Mouse (Mus musculus) heart, adult 2 months (tissue): ENCODE measurements around the gene Pitx2. TPM values are rescaled to one million over a fixed set of nuclear protein-coding genes. Genes with fewer than 3 reads are reported as not detected.

ENCODE experiments used
- DNase-seq, 2 experiments: peaks; one replicate each; pipeline ENCODE4 v3.0.0; 2021
- H3K27ac ChIP-seq: fragments of 200-600 bp; 2 replicates; pipeline ENCODE4 v1.8.1; 2022
- H3K27me3 ChIP-seq: fragments of 200-500 bp; 2 replicates; pipeline ENCODE4 v1.6.1; 2012; ENCODE audit warnings: mild to moderate bottlenecking, low read length, inconsistent platforms, mixed read lengths; ENCODE audit not compliant: control insufficient read depth, insufficient read depth
- H3K36me3 ChIP-seq: fragments of 200-500 bp; 2 replicates; pipeline ENCODE4 v1.6.1; 2012; ENCODE audit warnings: low read length, inconsistent platforms; ENCODE audit not compliant: control insufficient read depth, insufficient read depth
- H3K4me1 ChIP-seq: fragments of 200-500 bp; 2 replicates; pipeline ENCODE4 v1.6.1; 2011; ENCODE audit warnings: low read length; ENCODE audit not compliant: control insufficient read depth, insufficient read depth
- H3K4me3 ChIP-seq: fragments of 200-600 bp; 2 replicates; pipeline ENCODE4 v1.8.1; 2022
- H3K79me2 ChIP-seq: fragments of 200-500 bp; replicated peaks from 2 replicates; pipeline ENCODE4 v1.6.1; 2012; ENCODE audit warnings: mild to moderate bottlenecking, inconsistent platforms, low read length, moderate library complexity, mixed read lengths; ENCODE audit not compliant: control insufficient read depth, insufficient read depth
- H3K9ac ChIP-seq: fragments of 200-500 bp; 2 replicates; pipeline ENCODE4 v1.6.1; 2012; ENCODE audit warnings: low read depth, mild to moderate bottlenecking, control low read depth, inconsistent platforms, low read length, mixed read lengths
- CTCF ChIP-seq: fragments of 200-600 bp; IDR thresholded peaks from 2 replicates; pipeline ENCODE4 v1.8.1; 2022; ENCODE audit warnings: antibody characterized with exemption, mild to moderate bottlenecking, moderate library complexity
- EP300 ChIP-seq: fragments of 200-500 bp; IDR thresholded peaks from 2 replicates; pipeline ENCODE4 v1.6.1; 2011; ENCODE audit warnings: low read depth, low read length, control low read depth; ENCODE audit not compliant: insufficient read depth
- POLR2A ChIP-seq: fragments of 200-500 bp; IDR thresholded peaks from 2 replicates; pipeline ENCODE4 v1.6.1; 2011; ENCODE audit warnings: mild to moderate bottlenecking, low read depth, low read length, control low read depth; ENCODE audit not compliant: insufficient read depth
- WGBS: fragments of 180-500 bp; shearing (Covaris S2); methylation state at CpG from one replicate; pipeline ENCODE4 v1.1.7; 2018; 5-methylcytosine and 5-hydroxymethylcytosine counted together
- intact Hi-C: fragments of 180-260 bp; cut with DNase I; formaldehyde crosslinking; loops from one replicate; pipeline ENCODE4 v1.15.1; 2025
- long read RNA-seq: library from polyadenylated mRNA; stranded (forward); transcript quantifications from one replicate; pipeline ENCODE4 v2.0.0, GENCODE M21; 2021
- polyA plus RNA-seq: library from polyadenylated mRNA; depleted of rRNA; stranded (reverse); fragments of >200 nt; gene quantifications from 2 replicates; pipeline ENCODE4 v1.2.3, GENCODE M21; 2012; rRNA removed
- total RNA-seq, 2 experiments: library from RNA; stranded (reverse); gene quantifications; 2 replicates each; pipeline ENCODE4 v1.2.3; 2021

Pitx2 gene
- total RNA-seq (under 1 TPM; 0.30 to 0.76 TPM), polyA plus RNA-seq (1.8 and 2.7 TPM in 2 replicates)
- long read RNA-seq = 0 reads

DNA sequence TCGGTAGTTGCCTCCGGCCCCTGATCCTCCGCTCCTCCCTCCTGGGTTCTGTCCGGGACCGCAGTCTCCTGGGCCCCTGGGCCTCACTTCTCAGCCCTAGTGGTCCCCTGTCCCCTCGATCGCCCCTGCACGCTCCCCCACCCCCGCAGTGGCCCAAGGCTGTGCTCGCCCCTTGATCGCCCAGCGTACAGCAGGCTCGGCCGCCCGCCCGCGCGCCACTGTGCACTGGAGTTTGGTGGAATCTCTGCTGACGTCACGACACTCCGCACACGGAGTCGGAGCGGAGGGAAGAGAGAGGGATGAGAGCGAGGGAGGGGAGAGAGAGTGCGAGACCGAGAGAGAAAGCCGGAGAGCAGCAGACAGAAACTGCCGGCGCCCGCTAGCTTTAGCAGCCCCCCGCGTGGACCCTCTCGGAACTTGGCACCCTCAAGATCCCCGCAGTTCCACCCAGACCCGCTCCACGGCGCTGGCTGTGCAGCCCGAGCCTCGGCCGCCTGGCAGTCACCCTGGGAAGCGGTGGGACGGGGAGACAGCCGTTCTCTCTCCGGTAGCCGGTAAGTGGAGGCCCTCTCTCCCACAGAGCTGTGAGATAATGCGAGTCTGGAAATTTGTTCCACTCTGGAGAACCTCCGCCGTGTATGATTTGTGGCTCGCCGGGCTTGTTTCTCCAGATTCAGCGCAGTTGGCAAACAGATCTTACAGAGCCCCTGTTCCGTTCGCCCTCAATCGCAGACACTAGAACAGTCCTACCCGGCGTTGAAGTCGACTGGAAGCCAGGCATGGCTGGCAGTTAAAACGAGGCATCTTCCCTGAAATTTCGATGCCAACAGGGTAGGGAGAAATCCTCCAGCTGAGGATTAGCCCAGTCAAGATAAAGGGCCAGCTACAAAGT, at the start of gene Pitx2:
Pitx2 (plus strand) TSS at position 270 of the 892 bp plus-strand sequence.
- TF ChIP-seq CTCF = no peak
- no peak for TF ChIP-seq EP300
- Histone ChIP-seq H3K4me1 (no peaks in the 10 kb centered on the region), H3K36me3 (no peaks in the 10 kb centered on the region), H3K27me3 (peaks cover 34% of the 10 kb centered on the region), H3K27ac (no peak within 1 kb of the TSS), H3K9ac (no peak within 1 kb of the TSS), H3K79me2 (no peaks in the 10 kb centered on the region), H3K4me3 (no peak within 1 kb of the TSS; the same call in 1 of the 2 replicates)
- peak in 1 of 2 experiments; percentile 34 for DNase-seq
- 2% methylated on average over 60 of the region's 60 CpGs for WGBS
- intact Hi-C loops = no loop called here

DNA sequence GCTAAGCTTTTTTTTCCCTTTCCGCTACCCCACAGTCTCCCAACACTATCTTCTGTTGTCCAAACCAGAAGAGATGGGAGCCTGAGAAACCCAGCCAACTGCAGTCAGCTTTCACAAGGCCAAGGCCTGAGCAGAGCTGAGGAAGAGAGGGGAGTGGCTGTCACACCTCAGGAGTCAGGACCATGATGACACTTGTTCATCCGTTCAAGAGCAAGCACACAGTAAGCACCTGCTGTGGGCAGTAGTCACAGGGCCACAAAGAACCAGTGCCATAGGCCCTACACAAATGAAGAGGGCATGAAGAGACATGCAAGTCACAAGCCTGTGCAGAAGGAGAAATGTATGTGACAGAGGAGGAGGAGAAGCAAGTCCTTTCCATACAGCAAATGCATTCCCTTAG, 49.7 kb upstream of the Pitx2 start:
- Histone ChIP-seq H3K27ac (no peak overlapping the region), H3K4me3 (no peak overlapping the region), H3K27me3 (no peaks in the 10 kb centered on the region), H3K9ac (no peak overlapping the region), H3K36me3 (no peaks in the 10 kb centered on the region), H3K4me1 (no peaks in the 10 kb centered on the region), H3K79me2 (no peaks in the 10 kb centered on the region)
- WGBS = 83% methylated on average over 2 of the region's 2 CpGs
- TF ChIP-seq EP300 (no peak), POLR2A (no peak), CTCF (no peak)
- intact Hi-C loops = no loop called here
- no peak for DNase-seq

DNA sequence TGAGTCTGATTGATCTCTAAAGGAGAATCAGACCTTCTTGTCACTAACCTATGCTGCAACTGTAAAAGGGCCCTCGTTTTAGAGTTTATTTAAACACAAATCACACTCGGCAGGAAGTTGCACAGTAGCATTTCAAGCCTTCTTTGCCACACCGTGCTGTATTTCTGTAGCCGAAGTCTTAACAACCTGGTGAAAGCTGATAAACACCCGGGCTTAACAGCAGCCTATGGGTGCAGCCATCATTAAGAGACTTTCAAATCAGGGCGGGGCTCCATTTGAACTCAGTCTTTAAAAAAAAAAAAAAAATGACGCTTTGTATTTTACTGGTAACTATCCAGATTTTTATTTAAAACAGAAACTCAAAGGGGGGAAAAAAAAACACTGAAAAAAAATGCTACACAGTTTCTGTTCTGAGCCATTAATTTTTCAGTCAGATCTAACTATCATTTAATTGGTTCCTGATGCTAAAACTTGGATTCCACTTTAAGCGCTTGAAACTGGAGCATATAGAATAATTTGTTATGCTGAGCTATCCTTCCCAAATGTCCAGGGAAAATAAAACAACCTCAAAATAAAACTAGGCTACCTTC, 48.5 kb upstream of the Pitx2 start:
- WGBS = 38% methylated on average over 8 of the region's 8 CpGs
- intact Hi-C loops = no loop called here
- Histone ChIP-seq H3K4me1 (no peaks in the 10 kb centered on the region), H3K79me2 (no peaks in the 10 kb centered on the region), H3K27me3 (no peaks in the 10 kb centered on the region), H3K36me3 (no peaks in the 10 kb centered on the region), H3K27ac (no peak overlapping the region), H3K4me3 (no peak overlapping the region), H3K9ac (no peak overlapping the region)
- DNase-seq = no peak
- TF ChIP-seq CTCF (no peak), EP300 (no peak), POLR2A (no peak)

DNA sequence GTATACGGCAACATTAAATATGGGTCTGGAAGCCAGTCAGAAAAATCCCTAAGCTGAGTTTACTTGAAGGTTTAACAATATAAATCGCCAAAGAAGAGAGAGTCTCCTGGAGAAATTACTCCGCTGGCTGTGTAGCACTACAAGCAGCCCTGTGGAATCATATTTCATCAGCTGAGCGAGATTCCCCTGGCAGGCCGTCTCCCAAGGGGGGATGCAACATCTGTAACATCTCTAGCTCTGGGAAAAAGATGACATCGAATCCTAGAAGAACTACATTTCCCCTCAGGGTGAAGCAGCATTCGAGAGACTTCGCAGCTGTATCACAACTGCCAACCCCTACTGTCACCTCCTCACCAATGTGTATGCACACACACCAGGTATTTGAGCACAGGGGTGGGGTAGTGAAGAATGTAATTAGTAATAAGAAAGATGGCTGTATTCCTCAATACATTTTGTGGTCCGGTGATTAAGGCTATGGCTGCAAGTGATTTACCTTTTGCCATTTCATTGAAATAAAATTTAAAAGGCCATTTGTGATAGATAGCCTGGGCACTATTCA, 40.8 kb upstream of the Pitx2 start:
- Histone ChIP-seq H3K4me1 (no peaks in the 10 kb centered on the region), H3K27me3 (peaks cover 2% of the 10 kb centered on the region; the same call in 1 of the 2 replicates), H3K4me3 (no peak overlapping the region), H3K79me2 (no peaks in the 10 kb centered on the region), H3K9ac (no peak overlapping the region), H3K36me3 (no peaks in the 10 kb centered on the region), H3K27ac (no peak overlapping the region)
- WGBS = 53% methylated on average over 9 of the region's 9 CpGs
- intact Hi-C loops = no loop called here
- DNase-seq = no peak
- no peak for TF ChIP-seq CTCF
- no peak for TF ChIP-seq EP300
- TF ChIP-seq POLR2A = no peak

DNA sequence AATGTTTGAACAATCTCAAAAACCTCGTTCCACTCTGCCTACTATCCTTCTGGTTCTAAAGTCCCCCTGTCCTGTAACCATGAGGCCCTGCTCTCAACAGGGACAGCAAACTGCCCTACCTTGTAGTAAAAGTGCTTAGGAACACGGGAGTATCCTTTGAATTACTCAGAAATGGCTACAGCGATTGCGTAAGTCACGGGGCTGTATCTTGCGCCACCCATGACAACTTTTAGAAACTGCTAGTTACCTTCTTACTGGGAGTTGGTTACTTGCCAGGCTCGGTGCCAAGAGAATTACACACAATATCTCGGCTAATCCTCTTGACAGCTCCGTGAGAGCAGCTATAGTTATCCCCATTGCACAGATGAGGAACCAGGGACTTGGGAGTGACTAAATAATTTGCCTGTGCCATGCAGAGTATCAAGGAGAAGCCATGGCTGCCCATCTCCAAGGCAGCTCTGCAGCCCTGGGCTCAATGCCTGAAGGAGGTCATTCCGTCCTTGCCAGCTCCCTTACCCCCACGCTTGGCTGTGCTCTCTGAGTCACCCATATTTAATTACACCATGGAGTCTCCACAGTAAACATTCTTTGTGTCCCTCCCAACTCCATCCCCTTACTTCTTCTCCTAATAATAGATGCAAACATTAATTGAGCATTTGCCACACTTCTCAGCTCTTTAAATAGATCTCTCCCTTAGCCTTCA, 38.2 kb upstream of the Pitx2 start:
- Histone ChIP-seq H3K36me3 (no peaks in the 10 kb centered on the region), H3K79me2 (no peaks in the 10 kb centered on the region), H3K4me1 (no peaks in the 10 kb centered on the region), H3K27me3 (peaks cover 2% of the 10 kb centered on the region; the same call in 1 of the 2 replicates), H3K9ac (no peak overlapping the region), H3K27ac (no peak overlapping the region), H3K4me3 (no peak overlapping the region)
- intact Hi-C loops = no loop called here
- peak in 1 of 2 experiments; percentile 9 for DNase-seq
- 73% methylated on average over 11 of the region's 11 CpGs for WGBS
- TF ChIP-seq EP300 (no peak), CTCF (no peak), POLR2A (no peak)

DNA sequence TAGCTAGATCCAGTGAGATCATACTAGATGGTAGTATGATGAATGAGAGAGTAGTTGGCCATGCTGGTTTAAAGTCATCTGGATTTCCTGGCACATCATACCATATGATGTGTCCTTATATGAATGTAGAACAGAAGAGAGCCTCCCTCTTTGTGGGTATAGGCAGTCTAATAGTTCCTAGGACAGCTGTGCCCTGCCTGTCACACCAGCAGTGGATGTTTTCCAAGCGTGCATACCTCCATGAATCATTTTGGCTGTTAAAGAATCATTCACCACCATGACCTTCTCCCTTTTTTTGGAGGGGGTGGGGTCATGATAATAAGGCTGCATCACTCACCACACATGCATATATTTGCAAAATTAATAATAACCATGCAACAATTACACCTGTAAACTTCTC, 35.4 kb upstream of the Pitx2 start:
- no peak for DNase-seq
- WGBS = 75% methylated on average over 1 of the region's 1 CpGs
- Histone ChIP-seq H3K36me3 (no peaks in the 10 kb centered on the region), H3K9ac (no peak overlapping the region), H3K4me1 (no peaks in the 10 kb centered on the region), H3K4me3 (no peak overlapping the region), H3K27me3 (peaks cover 2% of the 10 kb centered on the region; the same call in 1 of the 2 replicates), H3K27ac (no peak overlapping the region), H3K79me2 (no peaks in the 10 kb centered on the region)
- intact Hi-C loops = no loop called here
- TF ChIP-seq EP300 = no peak
